Mouse (Mus musculus) neural tube, embryonic 14.5 days (tissue): ENCODE data around the gene Shroom4. TPM values are rescaled to one million over a fixed set of nuclear protein-coding genes. Genes with fewer than 3 reads are reported as not detected.

Experiments used
- ATAC-seq: fragments of 200-750 bp; cut with Nextera tagmentation; 2 replicates; pipeline ENCODE4 v1.8.0; 2017; ENCODE audit warnings: low read depth, mild to moderate bottlenecking, moderate TSS enrichment, moderate library complexity
- H3K27ac ChIP-seq: fragments of 300-500 bp; sonication (generic); 2 replicates; pipeline ENCODE4 v1.5.1; 2014; ENCODE audit warnings: low read depth, mild to moderate bottlenecking, control low read depth, low read length, moderate library complexity, mixed read lengths
- H3K27me3 ChIP-seq: fragments of 300-500 bp; sonication (generic); 2 replicates; pipeline ENCODE4 v1.6.1; 2014; ENCODE audit warnings: low read length; ENCODE audit not compliant: control insufficient read depth, insufficient read depth
- H3K36me3 ChIP-seq: fragments of 300-500 bp; sonication (generic); 2 replicates; pipeline ENCODE4 v1.6.1; 2014; ENCODE audit warnings: low read length, mixed read lengths; ENCODE audit not compliant: control insufficient read depth, insufficient read depth
- H3K4me1 ChIP-seq: fragments of 300-500 bp; sonication (generic); 2 replicates; pipeline ENCODE4 v1.6.1; 2014; ENCODE audit warnings: low read length; ENCODE audit not compliant: control insufficient read depth, insufficient read depth
- H3K4me2 ChIP-seq: fragments of 300-500 bp; sonication (generic); 2 replicates; pipeline ENCODE4 v1.6.1; 2014; ENCODE audit warnings: mild to moderate bottlenecking, low read depth, low read length, control low read depth
- H3K4me3 ChIP-seq: fragments of 300-500 bp; sonication (generic); 2 replicates; pipeline ENCODE4 v1.5.1; 2014; ENCODE audit warnings: low read depth, low read length, control low read depth, mixed read lengths
- H3K9ac ChIP-seq: fragments of 300-500 bp; sonication (generic); replicated peaks from 2 replicates; pipeline ENCODE4 v1.6.1; 2014; ENCODE audit warnings: low read depth, mild to moderate bottlenecking, control low read depth, low read length, mixed read lengths
- H3K9me3 ChIP-seq: fragments of 300-500 bp; sonication (generic); 2 replicates; pipeline ENCODE4 v1.6.1; 2016; ENCODE audit warnings: low read length; ENCODE audit not compliant: control insufficient read depth
- WGBS: fragments of 180-500 bp; shearing (Covaris S2); extraction: QIAGEN DNeasy Blood & Tissue Kit; methylation state at CpG from one replicate; pipeline ENCODE4 v1.1.7; 2014; 5-methylcytosine and 5-hydroxymethylcytosine counted together
- polyA plus RNA-seq: library from polyadenylated mRNA; unstranded; fragments of >200 nt; fragmentation: Nextera tagmentation; extraction: Ambion mirVana; gene quantifications from 2 replicates; pipeline ENCODE4 v1.2.1, GENCODE M21; 2014

The Shroom4 gene
- polyA plus RNA-seq, 1 experiment from 2014 or later, result 1.7 TPM

GRCm38 (mm10) chrX:6536636-6537035, 137.0 kb downstream of the Shroom4 start:
- no peaks in the 10 kb centered on the region for H3K9me3 ChIP-seq
- 80% methylated on average over 2 of the region's 2 CpGs for WGBS
- no peak overlapping the region for H3K27ac ChIP-seq
- ATAC-seq, result no peak
- no peak overlapping the region for H3K4me3 ChIP-seq
- H3K27me3 ChIP-seq, result no peaks in the 10 kb centered on the region
- no peak overlapping the region for H3K9ac ChIP-seq
- no peaks in the 10 kb centered on the region for H3K36me3 ChIP-seq
- no peaks in the 10 kb centered on the region for H3K4me1 ChIP-seq
- H3K4me2 ChIP-seq, result no peak overlapping the region

- Histone ChIP-seq H3K4me2 (no peak overlapping the region), H3K27ac (no peak overlapping the region), H3K4me3 (no peak overlapping the region), H3K9ac (no peak overlapping the region), H3K9me3 (no peaks in the 10 kb centered on the region), H3K4me1 (no peaks in the 10 kb centered on the region), H3K36me3 (no peaks in the 10 kb centered on the region), H3K27me3 (no peaks in the 10 kb centered on the region)
- WGBS, result 82% methylated on average over 2 of the region's 2 CpGs
- no peak for ATAC-seq
Observed at GRCm38 (mm10) chrX:6537689-6538088, 138.0 kb downstream of the Shroom4 start.

- 78% methylated on average over 1 of the region's 1 CpGs for WGBS
- H3K27ac ChIP-seq, result no peak overlapping the region
- H3K4me3 ChIP-seq, result no peak overlapping the region
- H3K4me1 ChIP-seq, result no peaks in the 10 kb centered on the region
- ATAC-seq, result no peak
- H3K27me3 ChIP-seq, result no peaks in the 10 kb centered on the region
- no peak overlapping the region for H3K9ac ChIP-seq
- H3K36me3 ChIP-seq, result no peaks in the 10 kb centered on the region
- H3K4me2 ChIP-seq, result no peak overlapping the region
- no peaks in the 10 kb centered on the region for H3K9me3 ChIP-seq
Observed at GRCm38 (mm10) chrX:6565066-6565465, 165.4 kb downstream of the Shroom4 start.

DNA sequence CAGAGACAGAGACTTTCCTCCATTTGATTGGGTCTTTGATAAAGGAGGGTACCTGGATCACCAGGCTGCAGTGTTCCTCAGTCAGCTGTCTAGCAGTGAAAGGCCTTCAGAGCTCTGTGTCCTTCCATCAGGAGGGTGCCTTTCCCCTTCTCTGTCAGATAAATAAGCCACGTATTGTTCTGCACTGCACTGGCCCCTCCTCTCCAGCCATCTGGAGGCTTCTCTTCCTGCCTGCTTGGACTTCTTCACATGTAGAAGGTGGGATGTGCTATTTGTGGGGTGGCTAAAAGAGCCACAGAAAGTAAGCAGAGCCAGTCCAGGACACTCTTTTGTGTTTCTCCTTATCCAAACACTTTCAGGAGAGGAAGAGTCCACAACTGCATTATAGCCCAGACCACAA, 174.9 kb downstream of the Shroom4 start:
- Histone ChIP-seq H3K27me3 (no peaks in the 10 kb centered on the region), H3K9me3 (no peaks in the 10 kb centered on the region), H3K4me2 (no peak overlapping the region), H3K36me3 (no peaks in the 10 kb centered on the region), H3K9ac (no peak overlapping the region), H3K27ac (no peak overlapping the region), H3K4me3 (no peak overlapping the region), H3K4me1 (no peaks in the 10 kb centered on the region)
- no peak for ATAC-seq
- WGBS, result 55% methylated on average over 1 of the region's 1 CpGs

DNA sequence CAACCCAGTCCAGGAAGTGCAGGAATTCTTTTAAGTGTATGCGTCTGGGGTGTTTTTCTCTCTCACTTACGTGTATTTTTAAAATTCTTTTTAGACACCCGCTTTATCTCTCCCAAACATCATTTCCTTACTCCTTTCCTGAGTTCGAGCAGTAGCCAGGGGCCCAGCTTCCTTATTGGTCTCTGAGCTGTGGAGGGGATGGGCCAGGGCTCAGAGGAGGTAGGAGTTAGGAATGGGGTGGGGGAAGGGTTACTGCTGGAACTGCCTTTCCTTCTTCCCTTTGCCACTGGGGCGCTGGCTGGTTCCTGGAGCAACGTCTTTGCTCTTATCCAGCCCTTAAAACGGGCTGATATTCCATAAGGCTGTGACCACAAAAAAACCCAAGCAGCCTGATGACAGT, 177.3 kb downstream of the Shroom4 start:
- ATAC-seq, result no peak
- WGBS, result 57% methylated on average over 7 of the region's 7 CpGs
- no peaks in the 10 kb centered on the region for H3K27me3 ChIP-seq

GRCm38 (mm10) chrX:6580671-6581070, 181.0 kb downstream of the Shroom4 start:
- ATAC-seq, result no peak
- Histone ChIP-seq H3K4me3 (no peak overlapping the region), H3K27me3 (no peaks in the 10 kb centered on the region), H3K27ac (no peak overlapping the region), H3K36me3 (no peaks in the 10 kb centered on the region), H3K4me2 (no peak overlapping the region), H3K9ac (no peak overlapping the region), H3K4me1 (no peaks in the 10 kb centered on the region), H3K9me3 (no peaks in the 10 kb centered on the region)
- WGBS, result 80% methylated on average over 6 of the region's 6 CpGs

More for the DNA sequence above, 177.3 kb downstream of the Shroom4 start:
- Histone ChIP-seq H3K4me1 (no peaks in the 10 kb centered on the region), H3K4me2 (no peak overlapping the region), H3K9ac (no peak overlapping the region), H3K9me3 (no peaks in the 10 kb centered on the region), H3K27ac (no peak overlapping the region), H3K36me3 (no peaks in the 10 kb centered on the region), H3K4me3 (no peak overlapping the region)

DNA sequence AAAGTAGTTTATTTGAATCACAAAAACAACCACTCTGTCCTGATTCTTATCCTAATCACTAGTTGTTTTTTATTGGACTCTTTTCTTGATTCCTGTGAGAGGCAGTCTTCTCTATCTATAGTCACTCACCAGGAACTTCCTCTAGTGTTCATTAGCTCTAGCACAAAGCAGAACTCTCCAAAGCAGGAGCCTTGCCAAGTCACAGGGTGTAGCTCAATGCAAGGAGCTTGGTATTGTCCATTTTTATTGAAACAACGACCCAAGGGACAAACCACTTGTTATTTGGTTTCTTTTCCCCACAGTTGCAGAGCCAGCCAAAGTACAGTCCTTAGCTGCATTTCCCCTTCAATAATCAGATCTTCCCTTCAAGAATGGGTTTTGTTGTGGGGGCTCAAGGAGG, 181.5 kb downstream of the Shroom4 start:
- H3K27ac ChIP-seq, result no peak overlapping the region
- H3K4me3 ChIP-seq, result no peak overlapping the region
- H3K27me3 ChIP-seq, result no peaks in the 10 kb centered on the region
- 77% methylated on average over 1 of the region's 1 CpGs for WGBS
- no peak for ATAC-seq
- no peaks in the 10 kb centered on the region for H3K4me1 ChIP-seq
- no peaks in the 10 kb centered on the region for H3K9me3 ChIP-seq
- H3K9ac ChIP-seq, result no peak overlapping the region
- H3K4me2 ChIP-seq, result no peak overlapping the region
- no peaks in the 10 kb centered on the region for H3K36me3 ChIP-seq

DNA sequence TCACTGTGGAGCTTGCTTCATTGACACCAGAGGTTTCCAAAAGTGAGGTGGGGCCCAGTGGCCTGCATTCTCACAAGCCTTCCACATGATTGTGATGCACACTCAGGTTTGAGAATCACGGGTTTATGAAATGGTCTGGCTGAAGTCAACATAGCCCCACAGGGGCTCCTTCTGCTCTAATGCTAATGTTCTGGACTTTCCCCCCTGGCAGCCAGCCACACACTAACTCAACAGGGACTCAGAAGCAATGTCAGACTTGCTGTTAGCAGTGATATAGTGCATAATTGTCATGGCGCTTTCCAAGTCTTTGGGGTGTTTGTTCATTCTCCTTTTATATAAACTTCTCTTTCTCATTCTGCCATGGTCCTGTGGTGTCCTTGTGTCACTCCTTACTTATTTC, 183.0 kb downstream of the Shroom4 start:
- Histone ChIP-seq H3K9me3 (no peaks in the 10 kb centered on the region), H3K9ac (no peak overlapping the region), H3K4me1 (no peaks in the 10 kb centered on the region), H3K36me3 (no peaks in the 10 kb centered on the region), H3K4me2 (no peak overlapping the region), H3K4me3 (no peak overlapping the region), H3K27me3 (no peaks in the 10 kb centered on the region), H3K27ac (no peak overlapping the region)
- WGBS, result 72% methylated on average over 2 of the region's 2 CpGs
- no peak for ATAC-seq

GRCm38 (mm10) chrX:6594183-6594582, 194.5 kb downstream of the Shroom4 start:
- Histone ChIP-seq H3K4me1 (no peaks in the 10 kb centered on the region), H3K4me2 (no peak overlapping the region), H3K36me3 (no peaks in the 10 kb centered on the region), H3K27me3 (no peaks in the 10 kb centered on the region), H3K27ac (no peak overlapping the region), H3K9me3 (no peaks in the 10 kb centered on the region), H3K9ac (no peak overlapping the region), H3K4me3 (no peak overlapping the region)
- 83% methylated on average over 3 of the region's 3 CpGs for WGBS
- ATAC-seq, result no peak

- H3K27ac ChIP-seq, result no peak overlapping the region
- no peaks in the 10 kb centered on the region for H3K36me3 ChIP-seq
- no peaks in the 10 kb centered on the region for H3K27me3 ChIP-seq
- 15% methylated on average over 2 of the region's 2 CpGs for WGBS
- H3K9ac ChIP-seq, result no peak overlapping the region
- H3K4me1 ChIP-seq, result no peaks in the 10 kb centered on the region
- H3K4me2 ChIP-seq, result no peak overlapping the region
- H3K4me3 ChIP-seq, result no peak overlapping the region
- H3K9me3 ChIP-seq, result no peaks in the 10 kb centered on the region
- ATAC-seq, result no peak
Observed at GRCm38 (mm10) chrX:6654024-6654423, 254.4 kb downstream of the Shroom4 start.
